Mouse (Mus musculus): ENCODE data around the gene Lims1.

The Lims1 gene

GRCm38 (mm10) chr10:58383761-58384160 is 60.5 kb downstream of the Lims1 start:
- no peak for DNase-seq (ENCODE audit: low spot score in 2 of 2)

- no peak for DNase-seq (ENCODE audit: low spot score in 2 of 2)
Measured at GRCm38 (mm10) chr10:58385629-58386028, 62.4 kb downstream of the Lims1 start.

- no peak for DNase-seq (ENCODE audit: low spot score in 2 of 2)
Measured at GRCm38 (mm10) chr10:58386997-58387396, 63.7 kb downstream of the Lims1 start.

- DNase-seq (ENCODE audit: low spot score in 2 of 2) = no peak
Measured at GRCm38 (mm10) chr10:58388648-58389047, 65.4 kb downstream of the Lims1 start.

- no peak for DNase-seq (ENCODE audit: low spot score in 2 of 2)
Measured at GRCm38 (mm10) chr10:58389151-58389550, 65.9 kb downstream of the Lims1 start.

- DNase-seq (ENCODE audit: low spot score in 2 of 2) = no peak
Measured at GRCm38 (mm10) chr10:58392435-58392834, 69.2 kb downstream of the Lims1 start.

GRCm38 (mm10) chr10:58393026-58394014 is 70.1 kb downstream of the Lims1 start:
- DNase-seq (ENCODE audit: low spot score in 2 of 2) = no peak

- no peak for DNase-seq (ENCODE audit: low spot score in 2 of 2)
Measured at GRCm38 (mm10) chr10:58394170-58394569, 70.9 kb downstream of the Lims1 start.

- no peak for DNase-seq (ENCODE audit: low spot score in 2 of 2)
Measured at GRCm38 (mm10) chr10:58395315-58395714, 72.0 kb downstream of the Lims1 start.

- no peak for DNase-seq (ENCODE audit: low spot score in 2 of 2)
Measured at GRCm38 (mm10) chr10:58395723-58396122, 72.5 kb downstream of the Lims1 start.

GRCm38 (mm10) chr10:58396600-58396999 is 73.3 kb downstream of the Lims1 start:
- no peak for DNase-seq (ENCODE audit: low spot score in 2 of 2)

GRCm38 (mm10) chr10:58398941-58399340 is 75.7 kb downstream of the Lims1 start:
- no peak for DNase-seq (ENCODE audit: low spot score in 2 of 2)

- DNase-seq (ENCODE audit: low spot score in 2 of 2) = no peak
Measured at GRCm38 (mm10) chr10:58401838-58402237, 78.6 kb downstream of the Lims1 start.

- DNase-seq (ENCODE audit: low spot score in 2 of 2) = no peak
Measured at GRCm38 (mm10) chr10:58404639-58405038, 81.4 kb downstream of the Lims1 start.

- no peak for DNase-seq (ENCODE audit: low spot score in 2 of 2)
Measured at GRCm38 (mm10) chr10:58405285-58405948, 82.2 kb downstream of the Lims1 start.

- no peak for DNase-seq (ENCODE audit: low spot score in 2 of 2)
Measured at GRCm38 (mm10) chr10:58405949-58406305, 82.7 kb downstream of the Lims1 start.

GRCm38 (mm10) chr10:58412331-58412730 is 89.1 kb downstream of the Lims1 start:
- no peak for DNase-seq (ENCODE audit: low spot score in 2 of 2)

GRCm38 (mm10) chr10:58412852-58413251 is 89.6 kb downstream of the Lims1 start:
- no peak for DNase-seq (ENCODE audit: low spot score in 2 of 2)

- DNase-seq (ENCODE audit: low spot score in 2 of 2) = no peak
Measured at GRCm38 (mm10) chr10:58416702-58417101, 93.4 kb downstream of the Lims1 start.

- no peak for DNase-seq (ENCODE audit: low spot score in 2 of 2)
Measured at GRCm38 (mm10) chr10:58418290-58418971, 95.2 kb downstream of the Lims1 start.

GRCm38 (mm10) chr10:58427930-58428329 is 104.7 kb downstream of the Lims1 start:
- DNase-seq (ENCODE audit: low spot score in 2 of 2) = no peak

GRCm38 (mm10) chr10:58445850-58446249 is 122.6 kb downstream of the Lims1 start:
- peak in 1 of 2 experiments; percentile 6 for DNase-seq (ENCODE audit: low spot score in 2 of 2)
